Mouse (Mus musculus): Measurements from ENCODE around the gene Lcn4. TPM values are rescaled to one million over a fixed set of nuclear protein-coding genes. Genes with fewer than 3 reads are reported as not detected.

Gene Lcn4
- polyA plus RNA-seq, 1 experiment = not detected

DNA sequence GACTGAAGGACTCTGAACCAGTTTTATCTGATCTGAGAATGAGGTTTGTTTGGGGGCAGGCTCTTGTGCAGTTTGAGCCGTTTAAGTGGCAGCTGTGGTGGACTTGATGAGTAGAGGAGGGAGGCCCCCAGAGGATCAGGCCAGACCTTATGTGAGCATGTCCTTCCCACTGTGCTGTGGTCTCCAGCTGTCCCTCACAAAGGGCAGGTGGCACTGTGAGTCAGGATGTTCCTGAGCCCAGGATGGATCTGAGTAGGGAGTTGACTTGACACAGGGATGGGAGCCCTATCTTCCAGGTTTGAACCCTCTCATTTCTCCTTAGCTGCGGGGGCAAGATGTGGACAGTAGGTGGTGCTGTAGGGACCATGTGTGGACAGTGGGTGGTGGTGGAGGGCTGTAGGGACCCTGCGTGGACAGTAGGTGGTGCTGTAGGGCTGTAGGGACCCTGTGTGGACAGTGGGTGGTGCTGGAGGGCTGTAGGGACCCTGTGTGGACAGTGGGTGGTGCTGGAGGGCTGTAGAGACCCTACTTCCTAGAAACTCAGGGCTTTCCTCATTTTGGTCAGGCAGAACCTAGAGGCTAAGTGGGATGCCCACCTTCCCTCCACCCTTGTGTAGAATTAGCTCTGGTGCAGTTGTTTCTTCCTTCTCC lies 24.3 kb downstream of the Lcn4 start:
- Histone ChIP-seq H3K4me3 (ENCODE audit: insufficient read depth, low read length) (no peak overlapping the region), H3K27ac (ENCODE audit: insufficient read depth, low read depth, low read length) (no peak overlapping the region), H3K4me1 (ENCODE audit: control insufficient read depth, insufficient read depth, low read length) (peaks cover 45% of the 10 kb centered on the region)
- TF ChIP-seq CTCF (IDR thresholded peaks at IDR 0.05; ENCODE audit: low read depth, low read length) = peak; percentile 100
- no peak for TF ChIP-seq POLR2A (IDR thresholded peaks at IDR 0.05; ENCODE audit: borderline replicate concordance, low read depth, low read length)

DNA sequence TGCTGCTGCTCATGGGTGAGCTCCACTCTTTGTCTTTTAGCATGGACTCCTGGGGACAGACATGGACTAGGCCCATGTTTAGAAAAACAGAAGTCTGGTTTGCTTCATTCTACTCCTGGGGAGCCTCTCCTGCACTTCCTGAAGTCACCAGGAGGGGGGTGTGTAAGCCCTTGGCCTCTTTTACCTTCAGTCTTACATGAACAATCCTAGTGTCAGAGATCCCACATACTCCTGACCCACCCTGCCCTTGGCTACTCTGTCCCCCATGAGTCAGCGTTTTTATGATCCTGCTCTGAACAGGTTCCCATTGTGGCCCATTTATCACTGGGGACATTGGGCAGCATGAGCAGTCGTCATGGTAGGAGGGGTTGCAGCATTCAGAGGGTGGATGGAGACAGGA lies 27.1 kb downstream of the Lcn4 start:
- H3K4me1 ChIP-seq (ENCODE audit: control insufficient read depth, insufficient read depth, low read length) = peaks cover 37% of the 10 kb centered on the region
- no peak overlapping the region for H3K27ac ChIP-seq (ENCODE audit: insufficient read depth, low read depth, low read length)
- TF ChIP-seq POLR2A (IDR thresholded peaks at IDR 0.05; ENCODE audit: borderline replicate concordance, low read depth, low read length) (no peak), CTCF (IDR thresholded peaks at IDR 0.05; ENCODE audit: low read depth, low read length) (no peak)
- no peak overlapping the region for H3K4me3 ChIP-seq (ENCODE audit: insufficient read depth, low read length)

DNA sequence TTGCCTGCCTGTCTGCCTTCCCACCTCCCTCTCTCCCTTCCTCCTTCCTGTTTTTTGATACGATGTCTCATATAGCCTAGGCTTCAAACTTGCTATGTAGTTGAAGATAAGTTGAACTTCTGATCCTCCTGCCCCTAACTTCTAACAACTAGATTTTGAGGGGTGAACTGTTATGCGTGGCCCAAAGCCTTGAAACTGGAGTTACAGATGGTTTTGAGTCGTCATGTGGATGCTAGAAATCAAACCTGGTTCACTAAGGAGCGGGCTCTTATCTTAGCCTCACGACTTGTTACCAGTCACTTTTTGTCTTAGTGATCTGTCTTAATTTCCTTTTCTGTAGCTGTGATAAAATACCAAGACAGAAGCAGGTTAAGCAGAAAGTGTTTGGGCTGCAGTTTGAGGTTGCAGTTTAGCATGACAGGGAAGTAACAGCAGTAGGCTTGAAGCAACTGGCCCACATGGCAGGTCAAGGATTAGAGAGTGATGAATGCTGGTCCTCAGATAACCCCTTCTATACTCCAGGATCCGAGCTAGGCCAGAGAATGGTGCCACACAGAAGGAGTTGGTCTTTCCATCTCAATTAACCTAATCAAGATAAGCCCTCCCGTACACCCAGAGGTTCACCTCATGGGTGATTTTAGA lies 30.0 kb downstream of the Lcn4 start:
- Histone ChIP-seq H3K4me3 (ENCODE audit: insufficient read depth, low read length) (no peak overlapping the region), H3K27ac (ENCODE audit: insufficient read depth, low read depth, low read length) (peak overlapping the region; percentile 94), H3K4me1 (ENCODE audit: control insufficient read depth, insufficient read depth, low read length) (peaks cover 37% of the 10 kb centered on the region)
- TF ChIP-seq CTCF (IDR thresholded peaks at IDR 0.05; ENCODE audit: low read depth, low read length) = no peak
- no peak for TF ChIP-seq POLR2A (IDR thresholded peaks at IDR 0.05; ENCODE audit: borderline replicate concordance, low read depth, low read length)

DNA sequence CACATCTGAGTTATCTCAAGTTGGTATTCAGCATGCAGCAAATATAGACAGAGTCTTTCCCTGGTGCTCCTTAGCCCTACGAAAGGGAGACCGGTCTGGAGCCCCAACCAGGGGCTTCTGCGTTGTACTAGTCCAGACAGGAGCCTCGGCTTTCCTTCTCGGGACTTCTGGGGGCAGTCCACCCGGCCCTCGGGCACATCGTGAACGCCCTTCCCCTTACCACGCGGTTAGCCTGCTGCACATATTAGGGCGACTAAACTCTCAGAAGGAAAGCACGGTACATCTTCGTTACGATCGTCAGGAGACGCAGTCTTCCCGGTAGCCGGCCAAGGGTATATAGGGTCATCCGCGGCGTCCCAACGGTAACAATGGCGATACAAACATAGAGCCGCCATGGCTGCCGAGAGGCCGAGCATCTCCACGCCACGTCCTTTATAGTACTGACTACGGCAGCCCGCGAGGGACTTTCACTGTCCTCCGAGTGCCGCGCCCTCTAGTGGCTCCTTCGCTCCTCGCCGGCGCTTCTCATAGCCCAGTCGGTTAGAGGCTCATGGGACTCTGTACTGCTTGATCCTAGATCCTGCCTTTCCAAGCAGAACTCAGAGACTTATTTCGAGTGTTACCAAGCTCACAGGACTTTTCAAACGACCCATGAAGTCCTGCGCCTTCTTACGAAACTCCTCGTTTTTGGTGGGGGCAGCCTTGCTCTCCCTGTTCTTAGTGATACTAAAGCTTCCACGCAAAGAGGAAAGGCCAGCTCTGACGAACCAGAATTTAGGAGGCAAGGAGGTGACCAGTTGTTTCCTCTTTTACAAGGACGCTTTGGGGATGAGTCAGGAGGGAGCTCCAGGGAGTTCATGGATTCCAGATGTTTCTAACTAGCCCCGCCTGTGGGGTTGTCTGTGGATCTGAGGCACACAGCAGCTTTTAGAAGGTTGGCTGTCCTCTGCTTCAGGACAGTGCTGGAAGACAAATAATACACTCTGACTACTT lies 30.9 kb downstream of the Lcn4 start:
- H3K4me3 ChIP-seq (ENCODE audit: insufficient read depth, low read length) = peak overlapping the region; percentile 99
- H3K27ac ChIP-seq (ENCODE audit: insufficient read depth, low read depth, low read length) = peak overlapping the region; percentile 94
- TF ChIP-seq POLR2A (IDR thresholded peaks at IDR 0.05; ENCODE audit: borderline replicate concordance, low read depth, low read length) (no peak), CTCF (IDR thresholded peaks at IDR 0.05; ENCODE audit: low read depth, low read length) (peak; percentile 64)
- H3K4me1 ChIP-seq (ENCODE audit: control insufficient read depth, insufficient read depth, low read length) = peaks cover 37% of the 10 kb centered on the region

DNA sequence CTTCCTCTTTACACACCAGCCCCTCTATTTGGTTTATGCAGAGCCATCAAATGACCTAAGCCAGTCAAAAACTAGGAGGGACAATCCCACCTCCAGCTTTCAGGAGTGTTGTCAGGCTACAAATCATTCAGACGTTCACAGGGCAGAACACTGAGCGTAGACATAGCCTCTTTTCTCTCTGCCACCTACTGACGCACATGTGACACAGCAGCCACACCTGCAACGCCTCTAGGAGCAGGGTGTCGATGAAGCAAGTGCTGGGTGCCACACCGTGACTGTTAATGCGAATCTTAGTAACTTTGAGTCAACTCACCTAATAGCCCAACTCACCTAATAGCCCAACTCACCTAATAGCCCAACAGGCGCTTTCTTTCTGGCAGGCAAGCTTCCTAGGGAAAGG lies 32.0 kb downstream of the Lcn4 start:
- peaks cover 29% of the 10 kb centered on the region for H3K4me1 ChIP-seq (ENCODE audit: control insufficient read depth, insufficient read depth, low read length)
- H3K27ac ChIP-seq (ENCODE audit: insufficient read depth, low read depth, low read length) = peak overlapping the region; percentile 94
- peak overlapping the region; percentile 99 for H3K4me3 ChIP-seq (ENCODE audit: insufficient read depth, low read length)
- no peak for TF ChIP-seq CTCF (IDR thresholded peaks at IDR 0.05; ENCODE audit: low read depth, low read length)
- no peak for TF ChIP-seq POLR2A (IDR thresholded peaks at IDR 0.05; ENCODE audit: borderline replicate concordance, low read depth, low read length)

DNA sequence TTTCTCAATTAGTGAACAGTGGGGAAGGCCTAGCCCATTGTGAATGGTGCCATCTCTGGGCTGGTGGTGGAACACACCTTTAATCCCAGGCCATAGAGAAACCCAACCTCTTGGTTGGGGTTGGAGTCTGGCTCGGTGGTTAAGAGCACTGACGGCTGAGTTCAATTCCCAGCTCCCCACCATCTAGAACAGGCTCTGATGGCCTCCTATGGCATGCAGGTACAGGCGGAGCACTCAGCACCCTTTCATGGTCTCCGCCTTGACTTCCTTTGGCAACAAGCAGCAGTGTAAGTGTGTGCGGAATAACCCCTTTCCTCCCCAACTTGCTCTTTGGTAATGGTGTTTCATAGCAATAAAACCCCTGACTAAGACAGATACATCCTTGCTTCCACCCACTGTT lies 32.5 kb downstream of the Lcn4 start:
- Histone ChIP-seq H3K4me3 (ENCODE audit: insufficient read depth, low read length) (peak overlapping the region; percentile 99), H3K4me1 (ENCODE audit: control insufficient read depth, insufficient read depth, low read length) (peaks cover 25% of the 10 kb centered on the region), H3K27ac (ENCODE audit: insufficient read depth, low read depth, low read length) (peak overlapping the region; percentile 94; the same call in 1 of the 2 replicates)
- TF ChIP-seq CTCF (IDR thresholded peaks at IDR 0.05; ENCODE audit: low read depth, low read length) (no peak), POLR2A (IDR thresholded peaks at IDR 0.05; ENCODE audit: borderline replicate concordance, low read depth, low read length) (no peak)

DNA sequence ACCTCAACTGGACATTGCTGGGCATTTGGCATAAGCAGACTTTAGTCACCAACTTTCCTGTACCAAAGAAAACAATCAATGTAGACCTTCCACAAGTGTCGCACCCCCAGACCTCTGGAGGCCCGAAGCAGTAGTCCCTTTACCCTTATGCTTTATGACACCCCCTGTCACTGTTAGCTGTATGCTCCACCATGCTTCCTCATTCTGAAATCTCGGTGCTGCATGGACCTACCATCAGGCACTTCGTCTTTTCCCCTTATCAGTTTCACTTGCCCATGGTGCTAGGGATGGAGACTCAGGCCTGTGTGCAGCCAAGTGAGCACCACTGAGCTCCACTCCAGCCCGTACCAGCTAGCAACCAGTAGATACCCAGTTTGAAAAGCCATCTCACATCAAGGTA lies 33.0 kb downstream of the Lcn4 start:
- TF ChIP-seq CTCF (IDR thresholded peaks at IDR 0.05; ENCODE audit: low read depth, low read length) = no peak
- TF ChIP-seq POLR2A (IDR thresholded peaks at IDR 0.05; ENCODE audit: borderline replicate concordance, low read depth, low read length) = no peak
- Histone ChIP-seq H3K4me1 (ENCODE audit: control insufficient read depth, insufficient read depth, low read length) (peaks cover 25% of the 10 kb centered on the region), H3K4me3 (ENCODE audit: insufficient read depth, low read length) (peak overlapping the region; percentile 99), H3K27ac (ENCODE audit: insufficient read depth, low read depth, low read length) (no peak overlapping the region)

DNA sequence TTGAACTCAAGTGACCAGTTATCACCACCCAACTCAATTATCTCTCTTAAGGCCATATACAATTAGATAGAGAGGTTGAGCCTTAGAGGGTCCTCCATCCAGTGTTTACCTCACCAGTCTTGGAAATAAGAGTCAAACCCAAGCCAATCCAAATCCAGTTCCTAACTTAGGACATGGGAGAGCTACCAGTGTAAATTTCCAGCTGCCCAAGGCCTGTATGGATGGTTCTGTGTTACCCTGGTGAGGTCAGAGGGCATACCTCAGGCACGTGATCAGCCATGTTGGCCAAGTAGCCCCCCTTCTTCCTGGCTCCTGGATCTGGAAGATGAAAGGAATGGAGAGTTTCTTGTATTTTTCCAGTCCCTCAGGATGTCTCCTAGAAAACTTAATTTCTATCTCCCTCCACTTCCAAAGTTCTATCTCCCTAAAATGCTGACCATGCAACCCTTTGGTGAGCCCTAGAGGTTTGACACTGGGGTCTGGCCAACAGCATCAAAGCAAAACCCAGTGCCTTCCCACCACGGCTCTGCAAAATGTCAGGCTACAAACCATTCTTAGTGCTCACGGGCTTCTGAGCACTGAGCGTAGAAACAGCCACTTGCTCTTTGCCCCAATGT lies 33.7 kb downstream of the Lcn4 start:
- Histone ChIP-seq H3K4me3 (ENCODE audit: insufficient read depth, low read length) (no peak overlapping the region), H3K27ac (ENCODE audit: insufficient read depth, low read depth, low read length) (no peak overlapping the region)

DNA sequence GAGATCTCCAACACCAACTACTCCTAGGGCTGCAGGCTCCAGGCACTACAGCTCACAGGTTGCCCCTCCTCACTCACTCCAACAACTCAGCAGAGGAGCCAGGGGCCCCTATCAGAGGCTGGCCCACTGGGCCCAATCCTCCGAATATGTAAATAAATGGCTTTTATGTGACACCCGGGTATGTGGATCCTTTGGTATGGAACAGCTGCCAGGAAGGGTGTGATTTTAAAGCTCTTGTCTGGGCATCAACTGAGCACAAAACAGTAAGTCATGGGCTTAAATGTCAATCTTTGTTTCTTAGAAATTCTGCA lies 34.8 kb downstream of the Lcn4 start:
- no peak overlapping the region for H3K27ac ChIP-seq (ENCODE audit: insufficient read depth, low read depth, low read length)
- no peak overlapping the region for H3K4me3 ChIP-seq (ENCODE audit: insufficient read depth, low read length)
- TF ChIP-seq POLR2A (IDR thresholded peaks at IDR 0.05; ENCODE audit: borderline replicate concordance, low read depth, low read length) (no peak), CTCF (IDR thresholded peaks at IDR 0.05; ENCODE audit: low read depth, low read length) (no peak)
- H3K4me1 ChIP-seq (ENCODE audit: control insufficient read depth, insufficient read depth, low read length) = peaks cover 17% of the 10 kb centered on the region

More for the DNA sequence above, 33.7 kb downstream of the Lcn4 start:
- TF ChIP-seq CTCF (IDR thresholded peaks at IDR 0.05; ENCODE audit: low read depth, low read length) = no peak
- no peak for TF ChIP-seq POLR2A (IDR thresholded peaks at IDR 0.05; ENCODE audit: borderline replicate concordance, low read depth, low read length)
- H3K4me1 ChIP-seq (ENCODE audit: control insufficient read depth, insufficient read depth, low read length) = peaks cover 25% of the 10 kb centered on the region
